Mouse (Mus musculus) spleen, postnatal 4 days (tissue): Measurements from ENCODE around the gene Tmem14c.
A peak's percentile ranks its signal among the peaks of the same experiment; 100 is the strongest.
"Not testable (repeated sequence)": the region's sequence is repeated elsewhere in the genome, so short reads cannot be mapped to it uniquely, and the experiment has no call there.

Experiments
- DNase-seq, 2 experiments: peaks; one replicate each; pipeline ENCODE4 v3.0.0; 2022; ENCODE audit warnings: low spot score in 2 of 2

Gene Tmem14c

DNA sequence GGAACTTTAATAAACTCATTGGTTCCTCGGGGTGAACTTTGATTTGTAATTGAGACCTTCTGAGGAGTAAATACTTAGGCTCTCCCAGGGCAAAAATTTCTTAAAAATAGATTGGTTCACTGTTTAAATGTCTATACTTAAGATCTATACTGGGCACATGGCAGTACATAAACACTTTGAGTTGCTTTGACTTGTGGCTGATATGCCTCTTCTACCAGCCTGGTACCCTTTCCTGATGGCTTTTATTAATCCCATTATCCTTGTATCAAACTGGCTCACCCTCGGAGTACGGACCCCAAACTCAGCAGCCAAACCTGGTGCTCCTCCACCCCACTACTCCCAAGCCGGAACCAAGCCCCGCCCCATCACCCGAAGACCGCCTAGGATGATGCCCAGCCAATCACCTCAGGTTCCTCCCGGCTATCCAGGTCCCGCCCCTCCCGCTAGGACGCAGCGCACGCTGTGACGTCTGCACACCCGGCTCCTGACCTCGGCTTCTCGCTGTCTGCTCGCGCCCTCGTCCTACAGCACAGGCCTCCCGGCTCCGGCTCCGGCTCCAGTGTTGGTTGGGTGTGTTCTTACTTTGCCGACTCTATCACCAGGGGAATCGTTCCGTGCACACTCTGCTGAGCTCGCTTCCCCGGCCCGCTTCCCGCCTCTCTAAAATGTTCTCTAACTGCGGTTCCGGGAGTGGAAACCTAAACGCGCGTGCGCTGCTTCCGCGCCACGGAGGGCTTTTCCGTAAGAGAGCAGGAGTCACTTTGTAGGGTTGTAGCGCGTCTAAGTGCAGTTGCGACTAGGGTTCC is at the start of gene Tmem14c:
Tmem14c (plus strand) TSS at position 464 of the 806 bp plus-strand sequence.
- peak; percentile 97 to 98 for DNase-seq

DNA sequence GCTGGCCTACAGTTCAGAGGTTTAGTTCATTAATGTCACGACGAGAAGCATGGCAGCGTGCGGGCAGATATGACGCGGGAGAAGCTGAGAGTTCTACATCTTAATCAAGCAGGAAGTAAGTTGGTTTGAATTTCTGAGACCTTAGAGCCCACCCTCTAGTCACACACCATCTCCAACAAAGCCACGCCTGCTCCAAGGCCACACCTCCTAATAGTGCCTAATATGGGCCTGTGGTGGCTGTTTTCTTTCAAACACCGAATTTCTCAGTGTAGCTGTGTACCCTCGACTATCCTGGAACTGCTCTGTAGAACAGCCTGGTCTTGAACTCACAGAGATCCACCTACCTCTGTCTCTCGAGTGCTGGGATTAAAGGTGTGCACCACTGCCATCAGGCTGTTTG is 48.5 kb upstream of the Tmem14c start:
- no peak for DNase-seq

DNA sequence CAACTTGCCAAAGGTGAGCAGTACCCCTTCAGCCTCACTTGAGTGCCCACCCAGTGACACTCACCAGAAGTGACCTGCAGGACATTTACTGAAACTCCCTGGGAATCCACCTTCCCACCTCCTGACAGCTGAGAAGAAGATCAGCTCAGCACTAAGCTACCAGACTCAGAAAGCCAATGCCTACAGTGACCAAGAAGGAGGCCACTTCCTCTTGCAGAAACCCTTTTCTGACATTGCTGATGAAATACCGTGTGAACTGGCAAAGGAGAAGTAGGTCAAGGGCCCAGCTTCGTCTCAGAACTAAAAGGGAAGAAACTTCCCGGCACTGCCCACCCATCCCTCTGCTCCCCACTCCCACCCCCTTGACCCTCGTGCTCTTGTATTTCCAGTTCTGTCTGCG is 47.5 kb upstream of the Tmem14c start:
- no peak for DNase-seq

DNA sequence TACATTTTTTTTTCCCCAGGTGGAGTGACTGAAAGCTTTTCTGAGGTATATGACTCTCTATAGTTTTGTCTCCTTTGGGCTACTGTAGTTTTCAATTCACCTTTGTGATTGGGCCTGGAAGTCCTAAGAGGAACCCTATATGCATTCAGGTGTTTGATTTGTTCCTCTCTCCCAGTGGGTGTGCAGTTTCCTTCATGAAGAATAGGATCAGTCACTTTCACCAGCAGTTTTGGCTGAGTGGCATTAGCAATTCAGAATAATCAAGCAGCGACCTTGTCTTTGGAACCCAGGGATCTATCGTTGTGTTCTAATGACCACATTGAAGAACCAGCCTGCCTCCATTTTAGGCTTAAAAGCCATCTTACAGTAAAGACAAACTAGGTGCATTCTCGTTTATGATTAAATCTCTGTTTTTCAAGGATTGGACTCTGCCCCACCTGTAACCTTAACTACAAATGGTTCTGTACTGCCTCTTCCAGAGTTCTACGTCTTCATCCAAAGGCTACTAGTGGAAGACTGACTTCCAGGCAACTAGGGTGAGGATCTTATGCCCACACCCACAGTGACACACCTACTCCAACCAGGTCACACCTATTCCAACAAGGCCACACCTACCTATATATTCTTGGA is 46.2 kb upstream of the Tmem14c start:
- no peak for DNase-seq

DNA sequence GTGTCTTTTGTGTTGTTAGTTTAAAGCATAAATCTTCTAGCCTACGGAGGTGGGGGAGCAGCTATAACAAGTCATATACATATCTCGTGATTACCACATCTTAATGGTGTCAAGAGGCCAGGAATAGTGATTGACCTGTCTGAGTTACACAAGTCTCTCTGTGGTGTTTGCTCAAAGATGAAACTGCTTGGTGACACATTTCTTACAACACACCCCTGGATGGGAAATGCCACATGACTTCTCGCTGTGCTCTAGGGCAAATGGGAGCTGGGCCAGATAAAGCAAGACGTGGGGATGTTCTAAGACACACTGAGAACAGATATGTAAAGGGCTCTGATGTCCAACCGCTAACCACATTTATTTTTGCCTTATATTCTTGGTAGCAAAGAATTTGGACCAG is 44.8 kb upstream of the Tmem14c start:
- no peak for DNase-seq

DNA sequence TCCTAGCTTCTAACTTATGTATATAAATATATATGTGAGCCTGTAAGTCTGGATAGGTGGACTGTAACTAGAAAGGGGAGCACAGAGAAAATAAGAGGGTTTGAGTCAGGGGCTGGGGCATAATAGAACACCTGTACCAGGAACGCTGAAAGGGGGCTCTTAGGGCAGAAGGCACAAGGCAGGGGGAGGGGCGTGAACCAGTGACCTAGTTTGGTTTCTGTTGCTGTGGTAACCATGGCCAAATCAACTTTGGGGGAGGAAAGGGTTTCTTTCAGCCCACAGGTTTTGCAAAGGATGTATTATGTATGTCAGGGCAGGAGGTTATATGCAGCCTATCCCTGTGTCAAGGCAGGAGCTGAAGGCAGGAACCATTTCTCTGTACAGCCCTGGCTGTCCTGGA is 44.3 kb upstream of the Tmem14c start:
- no peak for DNase-seq

DNA sequence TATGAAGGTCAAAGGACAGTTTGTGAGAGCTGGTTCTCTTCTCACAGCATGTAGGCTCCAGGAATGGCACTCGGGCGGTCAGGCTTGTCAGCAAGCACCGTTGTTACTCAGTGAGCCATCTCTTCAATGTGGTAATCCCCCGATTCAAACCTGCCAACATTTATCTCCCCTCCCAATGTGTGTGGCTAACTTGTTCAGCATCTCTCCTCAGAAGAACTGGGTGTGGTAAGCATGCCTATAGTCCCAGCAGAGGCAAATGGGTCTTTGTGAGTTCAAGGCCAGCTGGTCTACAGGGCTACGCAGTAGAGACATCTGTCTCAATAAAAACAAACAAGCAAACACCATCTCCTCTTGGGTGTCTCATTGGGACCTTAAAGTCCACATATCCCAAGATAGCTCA is 43.1 kb upstream of the Tmem14c start:
- DNase-seq: no peak

DNA sequence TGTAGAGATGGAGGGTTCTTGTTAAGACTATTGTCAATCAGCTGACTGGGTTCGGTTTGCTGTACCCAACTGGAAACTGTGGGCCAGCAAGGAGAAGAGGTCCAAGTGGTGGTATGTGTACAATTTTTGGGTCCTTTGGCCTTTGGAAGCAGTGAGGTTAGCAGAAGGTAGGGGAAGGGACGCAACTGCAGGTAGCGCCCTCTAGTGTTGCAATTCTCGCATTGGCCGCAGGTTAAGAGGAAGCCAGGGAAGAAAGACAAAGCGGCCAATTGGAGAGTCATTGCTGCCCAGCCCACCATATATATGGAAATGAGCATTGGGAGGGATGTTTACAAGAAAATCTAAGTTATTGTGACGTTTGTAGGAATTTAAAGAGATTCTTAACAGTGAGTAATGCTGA is 38.5 kb upstream of the Tmem14c start:
- peak; percentile 63 to 80 for DNase-seq

DNA sequence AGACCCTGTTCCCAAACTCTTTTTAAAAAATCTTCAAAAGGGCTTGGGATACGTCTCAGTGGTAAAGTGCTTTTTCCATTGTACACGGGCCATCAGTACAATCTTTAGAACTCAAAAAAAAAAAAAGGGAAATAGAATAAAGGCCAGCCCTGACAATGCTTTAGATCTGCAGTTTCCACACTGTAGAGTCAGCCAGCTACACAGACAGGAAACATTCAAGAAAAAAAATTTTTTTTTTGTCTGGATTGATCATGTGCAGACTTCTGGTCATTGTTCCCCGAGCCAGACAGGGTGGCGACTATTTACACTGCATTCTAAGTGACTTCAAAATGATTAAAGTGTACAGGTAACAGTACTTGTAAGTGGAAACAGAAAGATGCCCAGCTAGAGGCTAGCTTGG is 37.4 kb upstream of the Tmem14c start:
- DNase-seq: no peak

DNA sequence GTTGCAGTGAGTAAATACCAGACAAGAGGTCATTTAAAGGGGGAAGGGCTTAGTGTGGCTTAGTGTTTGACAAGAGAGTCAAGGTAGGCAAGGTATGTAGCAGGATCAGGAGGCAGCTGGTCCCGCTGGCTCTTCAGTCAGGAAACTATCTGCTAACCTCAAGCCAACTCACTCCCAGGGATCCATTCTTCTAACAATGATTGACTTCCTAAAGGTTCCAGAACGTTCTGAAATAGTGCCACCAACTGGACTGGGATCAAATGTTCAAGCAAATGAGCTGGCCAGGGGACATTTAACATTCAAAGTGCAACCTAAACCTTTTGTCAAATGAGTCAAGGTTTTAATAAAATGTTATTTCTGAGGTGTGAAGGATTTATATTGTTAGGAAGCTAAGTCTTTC is 36.8 kb upstream of the Tmem14c start:
- no peak for DNase-seq

DNA sequence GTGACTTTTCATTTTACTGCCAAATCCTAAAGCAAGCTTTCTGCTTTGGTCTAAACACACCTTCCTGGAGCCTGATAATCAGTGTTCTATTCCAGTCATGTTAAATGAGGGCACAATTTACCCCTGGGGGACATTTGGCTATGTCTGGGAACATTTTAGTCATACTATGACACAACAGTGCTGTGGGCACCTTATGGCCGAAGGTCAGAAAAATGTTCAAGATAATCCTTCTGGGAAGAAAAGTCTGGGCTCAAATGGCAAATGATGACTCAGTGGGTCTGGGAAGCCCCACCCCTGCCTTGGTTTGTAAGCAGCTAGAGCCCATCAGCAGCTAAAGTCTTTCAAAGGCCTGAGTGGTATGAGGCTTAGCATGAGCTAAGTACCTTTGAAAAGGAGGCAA is 33.3 kb upstream of the Tmem14c start:
- DNase-seq: no peak

DNA sequence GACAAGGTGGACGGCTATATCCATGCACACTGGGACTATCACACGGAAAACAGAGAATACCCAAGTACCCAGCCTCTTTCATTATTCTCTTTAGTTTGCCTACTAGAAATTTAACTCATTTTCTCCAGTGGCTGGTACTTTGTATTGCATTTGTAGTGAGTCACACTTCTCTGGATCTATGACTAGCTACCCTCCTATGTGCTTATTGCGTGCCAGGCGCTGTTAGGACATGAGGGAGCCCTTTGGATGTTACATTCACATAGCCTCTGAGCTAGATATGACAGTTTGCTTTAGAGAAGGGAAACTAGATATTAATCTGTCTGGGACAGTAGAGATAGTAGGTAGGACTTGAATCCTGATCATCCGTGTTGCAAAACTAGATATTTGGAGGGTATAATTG is 30.0 kb upstream of the Tmem14c start:
- no peak for DNase-seq

DNA sequence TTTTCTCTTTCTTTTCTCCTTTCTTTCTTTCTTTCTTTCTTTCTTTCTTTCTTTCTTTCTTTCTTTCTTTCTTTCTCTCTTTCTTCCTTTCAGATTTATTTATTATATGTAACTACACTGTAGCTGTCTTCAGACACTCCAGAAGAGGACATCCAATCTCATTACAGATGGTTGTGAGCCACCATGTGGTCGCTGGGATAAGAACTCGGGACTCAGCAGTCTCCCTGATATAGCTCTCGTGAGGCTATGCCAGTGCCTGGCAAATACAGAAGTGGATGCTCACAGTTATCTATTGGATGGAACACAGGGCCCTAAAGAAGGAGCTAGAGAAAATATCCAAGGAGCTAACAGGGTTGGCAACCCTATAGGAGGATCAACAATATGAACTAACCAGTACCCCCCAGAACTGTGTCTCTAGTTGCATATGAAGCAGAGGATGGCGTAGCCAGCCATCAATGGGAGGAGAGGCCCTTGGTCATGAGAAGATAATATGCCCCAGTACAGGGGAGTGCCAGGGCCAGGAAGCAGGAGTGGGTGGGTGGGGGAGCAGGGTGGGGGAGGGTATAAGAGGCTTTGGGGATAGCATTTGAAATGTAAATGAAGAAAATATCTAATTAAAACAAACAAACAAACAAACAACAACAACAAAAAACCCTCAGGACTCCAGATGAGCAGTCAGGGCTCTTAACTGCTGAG is 28.3 kb upstream of the Tmem14c start:
- DNase-seq: peak in 1 of 2 experiments; percentile 45

DNA sequence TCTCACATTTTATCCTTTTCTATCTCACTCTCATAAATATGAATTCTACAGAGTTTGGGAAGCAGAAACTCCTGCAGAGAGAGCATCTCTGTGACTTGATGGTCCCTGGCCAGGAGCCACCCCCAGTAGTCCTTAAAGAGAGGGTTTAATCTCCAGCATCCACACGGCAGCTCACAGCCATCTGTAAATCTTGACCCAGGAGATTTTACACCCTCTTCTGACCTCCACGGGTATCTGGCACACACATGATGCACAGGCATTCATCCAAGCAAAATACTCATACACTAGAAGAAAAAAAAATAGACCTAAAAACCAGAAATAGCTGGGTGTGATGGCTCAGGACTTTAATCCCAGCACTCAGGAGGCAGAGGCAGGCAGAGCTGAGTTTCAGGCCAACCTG is 27.7 kb upstream of the Tmem14c start:
- peak in 1 of 2 experiments; percentile 36 for DNase-seq

DNA sequence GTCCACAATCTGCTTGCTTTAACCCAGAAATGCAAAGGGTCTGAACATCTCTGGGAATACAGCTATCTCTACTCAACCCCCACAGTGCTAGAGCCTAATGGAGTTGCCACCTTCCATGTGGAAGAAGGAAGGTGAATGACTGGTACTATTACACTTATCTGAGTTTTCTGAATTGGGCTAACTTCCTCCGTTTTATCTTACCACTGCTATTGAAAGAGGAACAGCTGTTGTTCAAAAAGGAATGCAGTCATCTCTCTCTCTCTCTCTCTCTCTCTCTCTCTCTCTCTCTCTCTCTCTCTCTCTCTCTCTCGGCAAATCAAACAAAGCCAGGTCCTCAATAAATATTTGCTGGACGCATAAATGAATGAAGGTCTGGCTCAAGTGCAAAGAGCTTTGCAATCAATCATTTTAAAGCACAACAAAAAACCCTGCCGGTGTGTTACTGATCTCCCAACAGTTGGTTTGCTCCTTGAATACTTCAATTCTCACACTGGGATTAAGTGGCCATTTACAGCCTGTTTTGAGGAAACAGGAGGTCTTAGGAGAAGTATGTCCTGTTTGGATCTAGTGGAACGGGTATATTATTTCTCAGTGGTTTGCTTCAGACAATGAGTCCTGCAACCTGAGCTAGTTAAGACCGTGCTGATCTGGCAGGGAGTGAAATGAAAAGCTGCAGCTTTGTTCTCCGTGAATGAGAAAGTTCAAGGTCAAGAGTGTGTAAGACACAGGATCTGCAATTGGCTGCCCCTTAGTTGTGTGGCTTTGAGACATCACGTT is 21.4 kb upstream of the Tmem14c start:
- DNase-seq: no peak

DNA sequence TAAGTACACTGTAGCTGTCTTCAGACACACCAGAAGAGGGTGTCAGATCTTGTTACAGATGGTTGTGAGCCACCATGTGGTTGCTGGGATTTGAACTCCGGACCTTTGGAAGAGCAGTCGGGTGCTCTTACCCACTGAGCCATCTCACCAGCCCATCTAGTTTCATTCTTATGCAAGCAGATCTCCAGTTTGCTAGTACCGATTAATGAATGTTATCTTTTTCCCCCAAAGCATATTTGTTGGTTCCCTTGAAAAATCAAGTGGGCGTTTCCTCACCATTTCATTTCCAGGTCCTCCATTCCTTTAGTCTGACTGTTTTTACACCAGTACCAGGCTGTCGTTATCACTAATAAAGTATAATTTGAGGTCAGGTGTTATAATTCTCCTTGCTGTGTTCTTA is 17.6 kb upstream of the Tmem14c start:
- DNase-seq: not testable (repeated sequence)

DNA sequence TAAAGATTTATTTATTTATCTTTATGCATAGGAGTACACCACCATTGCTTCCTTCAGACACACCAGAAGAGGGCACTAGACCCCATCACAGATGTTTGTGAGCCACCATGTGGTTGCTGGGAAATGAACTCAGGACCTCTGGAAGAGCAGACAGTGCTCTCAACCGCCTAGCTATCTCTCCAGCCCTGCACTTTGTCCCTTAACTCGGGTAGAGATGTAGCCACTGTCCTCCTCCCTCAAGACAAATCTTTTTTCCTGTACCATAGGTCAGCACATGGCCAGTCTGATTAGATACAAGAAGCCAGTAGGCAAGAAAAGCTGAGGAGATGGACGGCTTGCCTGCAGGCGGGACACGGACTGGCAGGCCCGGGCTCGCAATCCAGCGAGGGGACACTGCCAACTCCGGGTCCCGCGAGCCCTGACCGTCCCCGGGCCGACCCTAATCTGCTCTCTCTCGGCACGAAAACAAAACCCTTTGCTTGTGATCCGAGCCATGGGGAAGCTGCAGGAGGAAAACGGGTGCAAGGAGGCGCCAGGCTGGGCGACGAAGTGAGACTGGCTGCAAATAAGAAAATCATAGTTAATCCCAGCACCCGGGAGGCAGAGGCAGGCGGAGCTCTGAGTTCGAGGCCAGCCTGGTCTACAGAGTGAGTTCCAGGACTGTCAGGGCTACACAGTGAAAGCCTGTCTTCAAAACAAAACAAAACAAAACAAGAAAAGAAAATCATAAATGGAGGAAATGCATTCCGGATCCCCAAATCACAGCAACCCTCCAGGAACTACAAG is 15.8 kb upstream of the Tmem14c start:
- peak; percentile 22 to 69 for DNase-seq

DNA sequence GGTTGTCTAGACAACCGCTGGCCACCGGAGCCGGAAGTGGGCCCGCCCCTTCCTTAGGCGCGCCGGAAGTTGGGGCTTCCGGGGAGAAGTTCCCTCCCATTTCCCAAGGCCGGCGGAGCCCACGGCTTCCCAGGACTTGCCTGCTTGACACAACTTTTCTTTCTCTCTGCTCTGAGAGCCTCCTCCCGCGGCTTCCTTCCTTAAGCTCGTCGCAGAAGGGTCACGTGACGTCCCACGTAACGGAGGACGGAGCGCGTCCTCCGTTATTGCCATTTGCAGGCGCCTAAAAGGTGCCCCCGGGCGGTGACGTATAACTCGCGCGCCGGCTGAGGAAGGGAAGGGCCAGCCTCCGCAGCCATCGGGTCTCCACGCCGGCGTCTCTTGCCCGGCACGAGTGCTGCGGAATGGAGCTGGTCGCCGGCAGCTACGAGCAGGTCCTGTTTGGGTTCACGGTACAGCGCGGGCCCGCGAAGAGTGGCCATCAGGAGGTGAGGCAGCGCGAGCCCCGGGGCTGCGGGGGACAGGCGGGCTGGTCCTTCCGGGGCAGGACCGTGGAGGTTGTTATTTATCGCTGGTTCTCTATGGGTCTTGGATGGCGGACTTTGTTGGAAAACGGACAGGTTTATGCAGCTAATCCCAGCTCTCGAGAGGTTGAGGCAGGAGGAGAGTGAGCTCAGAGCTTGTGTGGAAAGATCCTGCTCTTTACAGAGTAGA is 15.0 kb upstream of the Tmem14c start, which contains the start of gene Pak1ip1:
Pak1ip1 (plus strand) TSS at position 98 of the 714 bp plus-strand sequence.
- peak; percentile 87 to 95 for DNase-seq

DNA sequence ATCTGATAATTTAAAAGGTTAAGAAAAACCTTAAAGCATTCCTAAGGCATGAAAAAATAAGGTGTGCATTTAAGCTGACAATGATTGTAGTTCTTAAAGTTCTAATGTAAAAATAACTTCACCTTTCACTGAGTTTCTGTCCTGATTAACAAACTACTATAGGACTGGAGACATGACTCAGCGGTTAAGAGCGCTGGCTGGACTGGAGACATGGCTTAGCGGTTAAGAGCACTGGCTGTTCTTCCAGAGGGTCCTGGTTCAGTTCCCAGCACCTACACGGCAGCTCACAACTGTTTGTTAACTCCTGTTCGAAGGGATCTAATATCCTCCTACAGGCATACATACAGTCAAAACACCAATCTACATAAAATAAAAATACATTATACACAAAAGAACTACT is 14.1 kb upstream of the Tmem14c start:
- no peak for DNase-seq

DNA sequence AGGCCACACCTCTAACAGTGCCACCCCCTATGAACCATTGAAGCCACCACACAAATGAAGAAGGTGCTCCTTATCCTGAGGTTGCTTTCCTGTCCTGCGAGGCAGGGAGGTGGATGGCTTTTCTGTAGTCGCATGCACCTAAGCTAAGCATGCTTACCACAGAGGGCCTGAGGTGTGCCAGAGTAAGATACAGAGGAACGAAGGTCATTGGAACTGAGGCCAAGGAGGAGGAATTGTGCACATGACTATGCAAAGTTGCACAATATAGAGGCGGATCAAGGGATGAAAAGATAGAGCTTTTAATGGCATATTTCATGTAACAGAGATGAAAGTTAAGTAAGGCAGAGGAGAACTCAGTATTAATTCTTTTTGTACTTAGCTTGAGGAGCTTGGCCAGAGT is 9.8 kb upstream of the Tmem14c start:
- DNase-seq: no peak

DNA sequence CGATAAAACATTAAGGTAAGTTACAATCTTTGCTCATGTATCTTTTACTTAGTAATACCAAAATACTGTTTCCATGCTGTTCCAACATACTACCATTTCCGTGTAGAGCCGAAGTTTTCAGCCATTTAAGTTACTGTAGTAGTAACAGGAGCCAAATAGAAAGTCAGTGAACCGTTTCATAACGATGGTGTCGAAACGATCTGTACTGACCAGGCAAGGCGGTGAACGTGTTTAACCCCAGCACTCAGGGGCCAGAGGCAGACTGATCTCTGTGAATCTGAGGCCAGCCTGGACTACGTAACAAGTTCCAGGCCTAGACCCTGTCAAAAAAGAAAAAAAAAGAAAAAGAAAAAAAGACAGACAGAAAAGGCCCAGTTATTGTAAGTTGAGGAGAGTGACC is 7.8 kb upstream of the Tmem14c start:
- DNase-seq: no peak
